Mouse (Mus musculus): ENCODE data around the gene Tfam.

Tfam gene

DNA sequence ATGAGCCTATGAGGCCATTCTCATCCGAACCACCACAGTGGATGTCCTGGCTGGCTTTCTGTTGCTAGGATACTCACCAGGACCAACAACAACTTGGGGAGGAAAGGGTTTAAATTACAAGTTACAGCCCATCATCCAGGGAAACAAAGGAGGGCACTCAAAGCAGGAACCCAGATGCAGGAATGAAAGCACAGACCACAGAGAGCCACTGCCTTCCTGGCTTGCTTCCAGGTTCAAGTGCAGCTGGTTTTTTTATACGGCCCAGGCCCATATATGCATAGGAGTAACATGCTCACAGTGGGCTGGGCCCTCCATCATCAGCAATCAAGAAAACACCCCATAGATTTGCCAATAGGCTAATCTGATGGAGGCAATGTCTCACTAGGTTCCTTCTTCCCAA is 15.4 kb downstream of the Tfam start:
- no peak for DNase-seq

DNA sequence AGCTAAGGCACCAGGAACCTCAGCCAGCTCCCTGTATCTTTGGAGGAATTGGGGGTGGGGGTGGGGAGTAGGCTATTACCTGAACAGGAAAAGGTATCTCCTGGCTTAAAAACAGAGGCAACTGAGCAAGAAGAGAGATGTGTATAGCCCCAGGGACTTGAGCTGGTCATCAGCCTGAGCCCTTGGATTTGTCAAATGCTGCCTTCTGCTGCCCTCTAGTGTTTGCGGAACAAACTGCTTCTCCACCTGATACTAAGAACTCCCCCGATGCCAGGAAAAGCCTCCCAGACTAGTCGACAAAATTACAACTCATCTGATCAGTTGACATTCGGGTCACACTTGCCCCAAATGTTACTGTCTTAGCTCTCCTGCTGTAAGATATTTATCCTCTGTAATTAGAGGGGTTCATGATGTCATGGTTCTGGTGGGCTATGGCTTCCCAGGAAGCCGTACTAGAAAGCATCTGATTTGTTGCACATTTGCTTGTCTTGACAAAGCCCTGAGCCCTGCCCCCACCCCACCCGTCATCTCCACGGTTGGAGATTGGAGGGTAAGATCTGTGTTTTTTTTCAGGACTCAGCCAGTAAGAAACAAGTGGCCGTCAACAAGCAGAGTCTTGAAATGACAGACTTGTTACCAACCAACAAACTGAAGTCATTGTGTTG is 19.7 kb downstream of the Tfam start:
- DNase-seq, result peak; percentile 88

DNA sequence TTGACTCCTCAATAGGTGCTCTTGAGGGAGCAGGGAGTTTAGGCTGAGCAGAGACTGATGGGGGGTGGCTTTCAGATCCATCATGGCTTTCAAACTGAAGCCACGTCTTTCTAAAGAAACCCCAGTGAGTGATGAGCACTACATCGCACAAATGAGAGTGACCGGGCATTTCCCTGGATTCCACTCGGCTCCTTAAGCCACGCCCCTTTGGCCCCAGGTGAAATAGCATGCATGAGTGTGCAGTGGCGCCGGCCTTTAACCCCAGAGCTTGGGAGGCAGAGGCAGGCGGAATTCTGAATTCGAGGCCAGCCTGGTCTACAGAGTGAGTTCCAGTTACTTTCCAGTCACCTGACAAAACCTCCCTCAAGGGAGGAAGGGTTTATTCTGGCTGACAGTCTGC is 22.1 kb downstream of the Tfam start:
- DNase-seq, result no peak

DNA sequence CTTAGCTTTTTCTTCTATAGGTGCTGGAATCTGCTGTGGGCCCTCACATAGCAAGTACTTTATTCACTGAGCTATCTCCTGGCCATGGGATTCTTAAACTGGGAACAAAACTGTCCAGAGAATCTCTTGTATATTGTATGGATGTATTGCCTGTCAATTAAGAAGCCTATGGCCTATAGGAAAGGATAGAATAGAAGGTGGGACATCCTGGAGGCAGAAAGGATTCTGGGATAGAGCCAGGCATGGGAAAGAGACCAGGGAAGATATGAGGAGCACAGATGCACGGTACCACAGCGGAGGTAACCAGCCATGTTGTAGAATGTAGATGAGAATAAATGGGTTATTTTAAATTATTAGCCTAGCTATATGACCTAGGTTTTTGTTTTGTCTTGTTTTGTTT is 36.6 kb downstream of the Tfam start:
- DNase-seq, result no peak

DNA sequence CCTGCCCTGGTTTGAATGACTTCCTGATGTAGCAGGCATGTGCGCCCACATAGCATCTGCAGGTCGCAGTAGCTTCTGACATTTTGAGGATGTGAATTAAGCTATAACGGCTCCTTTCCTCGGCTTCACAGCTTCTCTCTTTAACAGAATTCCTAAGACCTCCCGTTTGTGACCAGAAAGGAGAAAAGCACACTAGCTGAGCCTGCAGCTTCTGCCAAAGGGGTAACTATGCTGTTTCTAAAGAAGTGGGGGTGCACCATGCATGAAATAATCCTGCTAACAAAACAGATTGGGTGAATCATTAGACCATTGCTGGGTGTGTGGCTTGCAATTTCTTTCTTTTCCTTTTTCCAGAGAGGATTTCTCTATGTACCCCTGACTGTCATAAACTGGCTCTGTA is 37.1 kb downstream of the Tfam start:
- no peak for DNase-seq

DNA sequence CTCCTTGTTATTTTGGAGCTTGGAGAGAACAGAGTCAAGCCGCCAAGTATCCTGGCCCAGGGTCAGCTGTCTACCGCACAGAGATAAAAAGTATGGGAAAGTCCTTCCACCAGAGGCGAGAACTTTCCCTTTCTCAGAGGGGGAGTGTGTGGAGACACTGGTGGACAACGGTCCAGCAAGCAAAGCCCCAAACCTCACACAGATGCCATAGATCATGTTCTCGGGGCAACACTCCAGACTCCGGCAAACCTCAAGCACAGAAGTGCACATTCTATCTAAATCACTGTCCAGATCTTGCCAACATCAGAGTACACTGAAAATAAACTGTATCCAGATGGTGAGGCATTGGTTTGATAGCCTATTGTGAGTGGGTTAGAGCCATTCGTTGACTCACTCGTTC is 39.4 kb downstream of the Tfam start:
- no peak for DNase-seq

DNA sequence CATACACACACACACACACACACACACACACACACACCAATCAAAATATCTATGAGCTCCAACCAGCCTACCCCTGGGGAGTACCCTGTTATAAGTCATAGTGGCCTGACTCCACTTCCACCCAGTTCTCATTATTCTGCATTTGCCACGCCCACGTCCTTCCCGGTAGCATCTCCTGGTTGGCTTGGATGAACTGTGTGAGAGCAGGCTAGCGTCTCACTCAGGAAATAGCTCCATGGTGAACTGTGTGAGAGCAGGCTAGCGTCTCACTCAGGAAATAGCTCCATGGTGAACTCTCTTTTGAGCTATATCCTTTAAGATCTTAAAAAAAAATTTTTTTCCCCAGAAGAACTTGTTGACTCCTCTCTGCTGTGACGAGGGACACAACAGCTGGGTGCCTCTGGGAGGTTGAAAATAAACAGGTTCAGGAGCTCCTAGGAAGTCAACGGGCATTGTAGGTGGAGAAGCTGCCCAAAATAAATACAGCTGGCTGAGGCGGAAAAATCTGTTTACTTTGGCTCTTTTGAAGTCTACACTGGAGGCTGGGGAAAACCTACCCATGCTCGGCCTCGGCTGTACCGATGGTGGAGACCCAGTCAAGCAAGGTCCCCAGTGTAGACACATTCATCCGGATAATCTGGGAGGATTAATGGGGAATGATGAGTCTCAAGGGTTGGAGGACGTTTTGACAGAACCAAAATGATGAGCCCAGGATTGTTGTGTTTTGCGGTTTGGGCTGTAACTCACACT is 40.9 kb downstream of the Tfam start:
- DNase-seq, result no peak

DNA sequence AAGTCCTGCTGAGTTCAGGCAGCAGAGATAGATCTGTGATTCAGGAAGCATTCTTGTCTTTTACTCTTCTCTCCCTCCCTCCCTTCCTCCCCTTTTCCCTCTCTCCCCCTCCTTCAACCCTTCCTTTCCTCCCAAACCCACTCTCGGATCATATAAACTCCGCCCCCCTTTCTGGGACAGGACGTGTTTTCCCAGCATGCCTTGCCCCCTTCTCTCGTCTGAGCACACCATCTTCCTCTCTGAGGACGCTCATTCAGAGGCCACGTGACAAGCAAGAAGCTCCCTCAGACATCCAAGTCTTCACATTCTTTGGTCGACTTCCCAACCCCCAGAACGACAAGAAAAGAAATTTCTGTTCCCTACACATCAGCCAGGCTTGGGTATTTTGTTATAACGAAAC is 42.6 kb downstream of the Tfam start:
- DNase-seq, result peak; percentile 68

DNA sequence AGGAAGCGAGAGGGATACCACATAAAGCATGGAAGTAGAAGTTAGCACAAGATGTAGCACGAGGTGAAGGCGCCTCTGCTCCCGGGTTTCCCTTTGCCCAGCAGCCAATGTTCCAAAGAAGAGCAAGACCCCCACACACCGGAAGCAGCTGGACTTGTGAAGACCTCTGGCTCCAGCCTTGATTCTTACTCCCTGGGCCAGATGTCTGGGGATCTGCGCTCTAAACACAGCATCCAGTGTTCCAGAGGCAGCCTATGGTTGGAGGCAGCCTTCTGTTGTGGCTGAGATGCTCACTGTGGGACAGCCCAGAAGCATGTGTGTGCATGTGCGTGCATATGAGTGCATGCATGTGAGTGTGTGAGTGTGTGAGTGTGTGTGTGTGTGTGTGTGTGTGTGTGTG is 43.4 kb downstream of the Tfam start:
- DNase-seq, result peak; percentile 21

DNA sequence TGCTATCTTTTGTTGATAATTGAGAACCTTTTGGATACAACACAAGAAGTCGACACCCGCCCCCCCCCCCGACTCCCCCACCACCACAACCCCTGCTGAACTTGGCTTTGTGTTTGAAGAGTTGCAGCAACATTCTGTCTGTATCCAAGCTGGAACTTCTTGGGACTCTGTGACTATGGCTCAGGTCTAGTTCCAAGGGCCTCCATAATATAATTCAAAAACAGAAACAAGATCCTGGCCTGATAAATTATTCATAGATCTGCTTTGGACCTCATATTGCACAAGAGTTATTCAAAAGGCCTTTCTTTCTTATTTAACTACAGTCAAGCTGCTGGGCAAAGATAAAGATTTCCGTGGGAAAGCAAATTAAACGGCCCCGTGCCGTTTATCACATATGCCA is 44.8 kb downstream of the Tfam start:
- DNase-seq, result no peak

DNA sequence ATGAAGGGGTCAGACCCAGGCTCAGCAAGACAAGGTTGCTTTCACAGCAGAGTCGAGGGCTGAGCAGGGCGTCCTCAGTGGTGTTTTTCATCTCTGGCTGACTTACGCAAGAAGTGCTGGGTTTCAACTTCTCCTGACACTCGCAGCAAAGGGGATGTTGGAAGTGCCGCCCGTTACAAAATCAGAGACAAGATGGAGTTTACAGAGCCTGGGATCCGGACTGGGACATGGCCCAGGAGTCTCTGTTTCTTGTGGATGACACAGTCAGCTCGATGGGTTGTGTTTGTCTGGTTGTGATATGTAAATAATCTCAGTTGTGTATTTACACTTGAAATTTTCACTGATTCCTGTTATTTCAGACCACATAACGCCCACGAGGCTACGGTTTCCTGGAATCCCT is 45.2 kb downstream of the Tfam start:
- DNase-seq, result peak; percentile 51

DNA sequence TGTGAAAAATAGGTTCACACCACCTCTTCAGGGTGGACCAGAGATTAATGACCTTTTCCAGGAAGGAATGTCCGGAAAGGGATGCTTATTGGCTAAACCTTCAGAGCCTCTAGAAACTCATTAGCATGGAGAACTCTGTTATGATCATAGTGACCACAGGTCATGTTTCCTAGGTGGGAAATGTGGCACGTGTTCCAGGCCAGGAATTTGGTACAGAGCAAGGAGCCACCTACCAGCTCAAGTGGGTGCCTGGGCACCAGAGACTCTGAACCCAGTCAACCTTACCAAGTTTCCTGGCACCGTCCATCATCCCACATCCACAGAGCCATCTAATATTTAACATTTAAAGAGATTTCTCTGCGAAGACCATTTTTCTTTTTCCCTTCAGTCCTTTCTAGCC is 49.4 kb downstream of the Tfam start:
- no peak for DNase-seq

DNA sequence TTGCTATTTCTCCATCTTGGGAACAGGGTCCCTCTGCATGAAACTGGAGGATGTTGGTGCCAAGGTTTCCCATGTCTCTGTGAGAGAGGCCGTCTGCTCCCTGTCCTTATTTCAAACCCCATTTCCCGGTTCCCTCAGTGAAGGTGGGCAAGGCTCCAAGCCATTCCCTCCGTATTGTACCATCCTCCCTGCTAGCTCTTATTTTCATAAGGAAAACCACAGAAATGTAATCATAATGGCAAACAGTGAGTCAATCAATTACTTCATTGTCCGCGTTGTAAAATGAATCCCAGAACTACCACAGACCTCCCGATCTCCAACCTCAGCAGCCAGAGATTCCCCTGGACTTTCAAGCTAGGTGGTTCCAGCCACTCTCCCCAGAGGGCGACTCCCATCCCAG is 53.0 kb downstream of the Tfam start:
- DNase-seq, result no peak

DNA sequence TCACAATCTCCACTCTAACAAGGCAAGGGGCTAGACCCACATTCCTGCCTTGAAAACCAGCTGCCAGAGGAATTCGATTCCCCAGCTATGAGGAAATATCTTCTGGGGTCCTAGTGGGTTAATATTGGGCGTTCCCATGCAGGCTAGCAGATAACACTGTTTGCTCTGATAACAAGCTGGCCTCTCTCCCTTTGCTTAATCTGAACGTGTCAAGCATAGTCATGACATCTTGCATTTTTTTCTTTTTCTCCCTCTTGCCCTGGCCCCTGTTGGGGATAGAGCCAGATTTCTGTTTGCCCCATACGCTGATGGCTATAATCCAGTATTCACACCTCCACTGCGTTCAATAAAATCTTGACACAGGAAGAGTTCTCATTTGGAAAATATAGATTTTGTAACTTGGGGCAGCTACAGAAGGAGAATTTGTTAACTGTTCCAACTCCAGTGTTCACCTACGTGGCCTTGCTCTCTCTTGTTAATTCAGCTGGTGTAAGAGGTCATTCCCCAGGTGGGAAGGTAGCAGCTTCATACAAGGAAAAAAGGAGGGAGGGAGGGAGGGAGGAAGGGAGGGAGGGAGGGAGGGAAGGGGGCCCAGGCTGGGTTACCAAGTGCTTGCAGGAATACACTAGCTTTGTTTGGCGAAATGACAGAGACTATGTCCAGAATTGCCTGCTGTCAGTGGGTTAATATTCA is 54.6 kb downstream of the Tfam start:
- DNase-seq, result no peak

DNA sequence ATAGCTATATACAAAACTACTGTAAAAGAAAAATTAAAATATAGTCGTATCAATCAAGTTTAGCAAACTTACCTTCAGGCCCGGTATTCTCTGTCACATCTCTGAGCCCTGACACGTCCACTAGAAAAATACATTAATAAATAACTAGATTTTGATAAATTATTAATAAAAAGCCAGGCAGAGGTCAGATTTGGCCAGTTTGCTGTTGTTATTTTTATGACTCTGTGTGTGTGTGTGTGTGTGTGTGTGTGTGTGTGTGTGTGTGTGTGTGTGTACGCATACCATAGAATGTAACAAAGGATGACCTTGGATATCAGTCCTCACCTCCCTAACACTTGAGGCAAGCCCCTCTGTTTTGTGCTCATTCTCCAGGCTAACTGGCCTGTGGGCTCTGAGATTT is 56.1 kb downstream of the Tfam start:
- DNase-seq, result no peak

DNA sequence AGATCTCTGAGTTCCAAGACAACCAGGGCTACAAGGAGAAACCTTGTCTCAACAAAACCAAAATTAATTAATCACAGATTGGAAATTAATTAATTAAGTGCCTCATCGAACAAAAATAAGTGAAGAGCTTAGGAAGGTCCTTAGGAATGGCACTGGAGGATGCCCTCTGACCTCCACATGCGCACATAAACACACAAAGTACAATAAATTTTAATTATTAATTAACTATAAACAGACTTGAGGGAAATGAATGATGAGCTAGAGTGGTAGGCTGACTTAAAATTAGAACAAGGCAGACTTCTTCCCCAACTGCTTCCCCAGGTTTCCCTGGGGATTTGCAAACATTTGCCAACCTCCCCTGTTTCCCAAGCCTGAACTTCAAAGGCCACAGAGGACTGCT is 57.0 kb downstream of the Tfam start:
- no peak for DNase-seq

DNA sequence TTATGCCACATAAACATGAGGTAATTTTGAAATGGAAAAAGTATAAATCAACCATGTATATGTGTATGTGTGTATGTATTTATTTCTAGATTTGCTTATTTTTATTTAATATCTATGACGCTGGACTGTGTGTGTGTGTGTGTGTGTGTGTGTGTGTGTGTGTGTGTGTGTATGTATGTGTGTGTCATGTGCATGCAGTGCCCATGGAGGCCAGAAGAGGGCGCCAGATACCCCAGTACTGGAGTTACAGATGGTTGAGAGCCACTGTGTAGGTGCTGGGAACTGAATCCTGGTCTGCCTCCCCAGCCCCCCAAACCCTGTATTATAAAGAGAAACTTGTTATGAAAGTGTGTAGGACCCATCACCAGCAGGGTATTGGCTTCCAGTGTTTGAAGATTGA is 58.0 kb downstream of the Tfam start:
- DNase-seq, result no peak

DNA sequence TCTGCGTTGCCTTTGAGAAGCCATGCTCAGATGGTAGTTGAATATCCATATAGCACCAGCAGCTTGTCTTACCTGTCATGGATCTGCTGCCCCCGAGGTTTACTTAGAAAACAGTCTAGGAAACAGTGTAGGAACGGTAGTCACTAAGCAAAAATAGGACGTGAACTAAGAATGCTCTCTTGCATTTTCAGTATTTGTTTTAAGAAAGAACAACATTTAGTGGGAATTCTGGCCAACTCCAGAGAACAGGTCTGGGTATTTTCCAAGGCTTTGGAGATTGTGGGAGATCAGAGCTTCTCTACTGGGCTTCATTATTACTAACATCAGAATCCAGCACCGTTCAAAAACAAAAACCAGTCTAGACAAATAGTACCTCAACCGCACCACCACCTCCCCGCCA is 60.9 kb downstream of the Tfam start:
- no peak for DNase-seq

DNA sequence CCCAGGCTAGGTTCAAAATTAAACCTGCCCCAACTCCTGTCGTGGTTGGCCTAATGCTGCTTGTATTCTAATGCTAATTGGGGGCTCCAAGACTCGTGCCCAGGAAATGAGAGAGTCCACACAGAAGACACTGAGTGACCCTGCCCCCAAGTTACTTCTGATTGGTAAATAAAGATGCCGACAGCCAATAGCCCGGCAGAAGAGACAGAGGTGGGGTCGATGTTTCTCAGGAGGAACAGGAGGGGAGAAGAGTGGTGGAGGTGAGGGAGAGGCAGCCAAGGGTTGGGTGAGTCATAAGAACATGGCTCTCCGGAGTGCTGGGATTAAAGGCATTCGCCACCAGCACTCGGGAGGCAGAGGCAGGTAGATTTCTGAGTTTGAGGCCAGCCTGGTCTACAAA is 61.7 kb downstream of the Tfam start:
- DNase-seq, result no peak

Data from lung, postnatal 10 days (tissue).